Mouse (Mus musculus) stomach, embryonic 14.5 days (tissue): ENCODE measurements around the gene Naalad2. TPM values are rescaled to one million over a fixed set of nuclear protein-coding genes. Genes with fewer than 3 reads are reported as not detected.

Experiments
- polyA plus RNA-seq: library from polyadenylated mRNA; unstranded; fragments of >200 nt; fragmentation: Nextera tagmentation; extraction: Ambion mirVana; gene quantifications from 2 replicates; pipeline ENCODE4 v1.2.1, GENCODE M21; 2014

Naalad2 gene
- polyA plus RNA-seq, 1 experiment from 2014 or later: 4.1 TPM

Other genes with a start within 250 kb of the Naalad2 start
- 98.5 and 107 TPM in 2 replicates for gene Chordc1, start 110.9 kb downstream of the Naalad2 start, polyA plus RNA-seq
- not detected in 2 replicates for gene Ubtfl1, start 1.4 kb upstream of the Naalad2 start, polyA plus RNA-seq
- gene Mbd3l2, start 27.7 kb upstream of the Naalad2 start, polyA plus RNA-seq: not detected in 2 replicates
- gene Zfp558, start 75.3 kb upstream of the Naalad2 start, polyA plus RNA-seq: 6.1 and 7.1 TPM in 2 replicates
- gene Mbd3l1, start 75.4 kb upstream of the Naalad2 start, polyA plus RNA-seq: not detected in 2 replicates